Mouse (Mus musculus) cerebellum, adult 8-10 months (tissue): ENCODE measurements around the gene U2af2.

Experiments used
- DNase-seq: peaks from one replicate; pipeline ENCODE4 v3.0.0; 2022

The U2af2 gene

GRCm38 (mm10) chr7:5125549-5126406, 63.8 kb downstream of the U2af2 start, which contains the start of gene Rasl2-9:
Rasl2-9 (minus strand) TSS chr7:5125950.
- peak; percentile 59 for DNase-seq
